Mouse (Mus musculus) forebrain, embryonic 10.5 days (tissue): ENCODE results near the gene Dlgap1. TPM values are rescaled to one million over a fixed set of nuclear protein-coding genes. Genes with fewer than 3 reads are reported as not detected.
A peak's percentile ranks its signal among the peaks of the same experiment; 100 is the strongest.

ENCODE experiments used
- DNase-seq: peaks from one replicate; pipeline ENCODE4 v3.0.0-alpha.2; 2017; ENCODE audit warnings: low spot score; ENCODE audit errors: extremely low spot score
- H3K27ac ChIP-seq: fragments of 300-500 bp; sonication (generic); 2 replicates; pipeline ENCODE4 v1.5.1; 2016; ENCODE audit warnings: mild to moderate bottlenecking
- H3K27me3 ChIP-seq: fragments of 300-500 bp; sonication (generic); 2 replicates; pipeline ENCODE4 v1.6.1; 2016; ENCODE audit warnings: mild to moderate bottlenecking; ENCODE audit not compliant: poor library complexity, severe bottlenecking
- H3K36me3 ChIP-seq: fragments of 300-500 bp; sonication (generic); replicated peaks from 2 replicates; pipeline ENCODE4 v1.6.1; 2016; ENCODE audit warnings: mild to moderate bottlenecking, moderate library complexity
- H3K4me1 ChIP-seq: fragments of 300-500 bp; sonication (generic); 2 replicates; pipeline ENCODE4 v1.6.1; 2016
- H3K4me3 ChIP-seq: fragments of 300-500 bp; sonication (generic); 2 replicates; pipeline ENCODE4 v1.5.1; 2016; ENCODE audit warnings: mild to moderate bottlenecking, moderate library complexity
- H3K9me3 ChIP-seq: fragments of 300-500 bp; sonication (generic); 2 replicates; pipeline ENCODE4 v1.6.1; 2016; ENCODE audit warnings: mild to moderate bottlenecking, moderate library complexity
- WGBS: fragments of 180-500 bp; shearing (Covaris S2); methylation state at CpG from one replicate; pipeline ENCODE4 v1.1.7; 2016; 5-methylcytosine and 5-hydroxymethylcytosine counted together
- polyA plus RNA-seq: library from polyadenylated mRNA; unstranded; fragments of >200 nt; fragmentation: Nextera tagmentation; extraction: Ambion mirVana; gene quantifications from 2 replicates; pipeline ENCODE4 v1.2.1, GENCODE M21; 2016

Gene Dlgap1
- polyA plus RNA-seq, 1 experiment from 2014 or later, result 0.82 TPM

- Histone ChIP-seq H3K36me3 (no peaks in the 10 kb centered on the region), H3K27ac (no peak overlapping the region), H3K4me1 (peaks cover 8% of the 10 kb centered on the region; the same call in 1 of the 2 replicates), H3K27me3 (no peaks in the 10 kb centered on the region), H3K9me3 (no peaks in the 10 kb centered on the region), H3K4me3 (no peak overlapping the region)
- DNase-seq, result no peak
- WGBS, result 82% methylated on average over 5 of the region's 5 CpGs
These were observed 468.4 kb downstream of the Dlgap1 start for GRCm38 (mm10) chr17:70437229-70437628.

DNA sequence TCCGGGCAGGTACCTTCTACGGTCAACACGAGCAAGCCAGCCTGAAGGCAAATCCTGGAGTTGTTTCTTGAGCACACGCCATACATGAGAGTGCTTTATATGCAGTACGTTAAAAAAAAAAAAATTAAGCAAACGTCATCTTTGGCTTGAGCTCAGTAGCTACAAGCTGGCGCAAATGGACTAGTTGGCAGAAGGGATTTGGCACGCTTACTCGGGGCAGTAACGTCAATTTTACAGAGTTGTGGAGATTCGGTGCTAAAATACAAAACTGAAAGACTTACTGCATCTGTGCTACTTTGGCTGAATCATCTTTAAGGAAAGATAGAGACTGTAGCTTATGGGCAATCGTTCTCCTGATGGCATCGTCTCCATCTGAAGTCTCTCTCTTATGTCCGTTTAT, 474.1 kb downstream of the Dlgap1 start:
- no peak overlapping the region for H3K27ac ChIP-seq
- H3K36me3 ChIP-seq, result no peaks in the 10 kb centered on the region
- no peaks in the 10 kb centered on the region for H3K9me3 ChIP-seq
- WGBS, result 96% methylated on average over 14 of the region's 14 CpGs
- H3K27me3 ChIP-seq, result no peaks in the 10 kb centered on the region
- DNase-seq, result no peak
- H3K4me1 ChIP-seq, result no peaks in the 10 kb centered on the region
- no peak overlapping the region for H3K4me3 ChIP-seq

- WGBS, result 89% methylated on average over 8 of the region's 8 CpGs
These were observed 477.6 kb downstream of the Dlgap1 start for GRCm38 (mm10) chr17:70446451-70446850.

GRCm38 (mm10) chr17:70455036-70455435, 486.2 kb downstream of the Dlgap1 start:
- H3K4me3 ChIP-seq, result no peak overlapping the region
- H3K4me1 ChIP-seq, result 0 out of 2 replicates have a peak, but pooled peaks cover 5% of the 10 kb centered on the region
- no peak overlapping the region for H3K27ac ChIP-seq
- no peak for DNase-seq
- no peaks in the 10 kb centered on the region for H3K27me3 ChIP-seq
- H3K36me3 ChIP-seq, result no peaks in the 10 kb centered on the region
- WGBS, result 89% methylated on average over 7 of the region's 7 CpGs
- H3K9me3 ChIP-seq, result no peaks in the 10 kb centered on the region

More at GRCm38 (mm10) chr17:70446451-70446850, 477.6 kb downstream of the Dlgap1 start:
- Histone ChIP-seq H3K36me3 (no peaks in the 10 kb centered on the region), H3K27me3 (no peaks in the 10 kb centered on the region), H3K9me3 (no peaks in the 10 kb centered on the region), H3K4me3 (no peak overlapping the region), H3K27ac (no peak overlapping the region), H3K4me1 (no peaks in the 10 kb centered on the region)
- no peak for DNase-seq

DNA sequence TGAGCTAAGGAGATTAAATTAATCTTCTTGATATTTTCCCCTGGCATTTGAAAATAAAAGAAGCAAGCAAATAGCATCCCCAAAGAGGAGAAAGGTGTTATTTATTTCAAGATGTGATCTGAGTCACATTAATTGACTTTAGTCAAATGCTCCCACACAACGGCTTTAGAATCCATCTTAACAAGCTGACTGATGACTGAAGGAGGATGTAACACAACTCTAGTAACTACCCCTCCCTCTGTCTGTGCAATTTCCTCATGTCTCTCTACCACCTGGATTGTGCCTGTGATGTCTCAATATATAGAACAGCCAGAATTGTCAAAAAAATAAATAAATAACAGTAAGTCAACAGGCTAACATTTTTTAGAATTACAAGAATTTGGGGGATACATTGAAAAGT, 488.2 kb downstream of the Dlgap1 start:
- no peak for DNase-seq
- no peak overlapping the region for H3K27ac ChIP-seq
- no peaks in the 10 kb centered on the region for H3K36me3 ChIP-seq
- 0 out of 2 replicates have a peak, but pooled peaks cover 5% of the 10 kb centered on the region for H3K4me1 ChIP-seq
- H3K27me3 ChIP-seq, result no peaks in the 10 kb centered on the region
- 93% methylated on average over 1 of the region's 1 CpGs for WGBS
- H3K4me3 ChIP-seq, result no peak overlapping the region
- H3K9me3 ChIP-seq, result no peaks in the 10 kb centered on the region

DNA sequence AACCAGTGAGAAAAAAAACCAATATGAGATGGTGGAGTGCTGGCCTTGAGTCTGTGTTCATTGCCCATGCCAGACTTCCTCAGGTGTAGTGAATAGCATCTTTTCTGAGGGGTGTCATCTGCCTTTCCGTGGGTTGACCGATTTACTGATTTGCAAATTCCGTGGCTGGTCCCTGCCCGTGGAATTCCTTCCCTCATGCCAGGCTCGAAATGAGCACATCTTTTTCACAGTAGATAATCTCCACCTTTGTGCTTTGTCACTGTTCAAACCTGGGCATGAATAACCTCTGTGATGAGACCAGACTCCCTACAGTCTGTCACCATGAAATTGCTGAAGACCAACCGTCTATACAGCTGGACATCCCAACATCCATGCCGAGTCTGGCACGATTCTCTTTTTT, 493.4 kb downstream of the Dlgap1 start:
- H3K36me3 ChIP-seq, result no peaks in the 10 kb centered on the region
- DNase-seq, result no peak
- peaks cover 9% of the 10 kb centered on the region for H3K4me1 ChIP-seq
- H3K27me3 ChIP-seq, result no peaks in the 10 kb centered on the region
- WGBS, result 91% methylated on average over 8 of the region's 8 CpGs
- H3K9me3 ChIP-seq, result no peaks in the 10 kb centered on the region
- no peak overlapping the region for H3K4me3 ChIP-seq
- H3K27ac ChIP-seq, result no peak overlapping the region

DNA sequence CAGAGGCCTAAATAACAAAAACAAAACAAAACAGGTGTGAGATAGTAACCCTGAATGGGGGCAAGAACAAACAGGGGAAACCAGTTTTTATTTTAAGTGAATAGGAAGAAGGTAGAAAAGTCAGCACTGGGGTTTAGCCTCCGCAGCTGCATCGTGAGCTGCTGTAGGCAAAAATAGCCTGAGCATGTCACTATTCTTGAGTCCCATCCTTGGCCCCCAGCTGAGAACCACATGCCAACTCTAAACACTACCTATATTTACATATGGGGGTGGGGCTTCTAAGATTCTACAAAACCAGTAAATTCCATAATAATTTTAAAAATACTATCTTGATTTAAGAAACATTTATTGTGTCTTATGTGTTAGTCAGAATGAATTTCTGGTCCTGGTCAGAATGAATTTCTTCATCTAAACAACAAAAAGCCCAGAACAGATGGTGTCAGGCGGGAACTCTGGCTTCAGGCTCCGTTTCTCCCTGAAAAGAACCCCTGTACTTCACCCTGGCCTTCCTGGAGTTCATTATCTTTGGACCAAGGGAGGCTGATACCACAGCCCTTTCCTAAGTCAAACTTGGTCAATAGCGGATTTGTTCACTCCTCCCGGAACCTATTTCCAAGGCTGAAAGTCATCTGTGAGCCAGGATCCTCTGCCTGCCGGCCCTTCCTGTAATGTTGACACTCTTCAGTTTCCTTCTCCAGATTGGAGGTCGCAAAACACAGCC, 494.1 kb downstream of the Dlgap1 start:
- H3K27me3 ChIP-seq, result no peaks in the 10 kb centered on the region
- no peak overlapping the region for H3K4me3 ChIP-seq
- H3K36me3 ChIP-seq, result no peaks in the 10 kb centered on the region
- H3K4me1 ChIP-seq, result peaks cover 9% of the 10 kb centered on the region
- H3K27ac ChIP-seq, result peak overlapping the region; percentile 3; the same call in 1 of the 2 replicates
- 73% methylated on average over 8 of the region's 8 CpGs for WGBS
- no peaks in the 10 kb centered on the region for H3K9me3 ChIP-seq
- no peak for DNase-seq

GRCm38 (mm10) chr17:70466413-70466812, 497.5 kb downstream of the Dlgap1 start:
- Histone ChIP-seq H3K36me3 (no peaks in the 10 kb centered on the region), H3K4me3 (no peak overlapping the region), H3K9me3 (no peaks in the 10 kb centered on the region), H3K27me3 (no peaks in the 10 kb centered on the region), H3K27ac (no peak overlapping the region), H3K4me1 (peaks cover 4% of the 10 kb centered on the region)
- 33% methylated on average over 4 of the region's 4 CpGs for WGBS
- no peak for DNase-seq

GRCm38 (mm10) chr17:70470970-70471371, 502.1 kb downstream of the Dlgap1 start:
- H3K4me1 ChIP-seq, result peaks cover 4% of the 10 kb centered on the region
- no peak overlapping the region for H3K4me3 ChIP-seq
- H3K9me3 ChIP-seq, result no peaks in the 10 kb centered on the region
- H3K36me3 ChIP-seq, result no peaks in the 10 kb centered on the region
- WGBS, result 82% methylated on average over 7 of the region's 7 CpGs
- no peak overlapping the region for H3K27ac ChIP-seq
- no peak for DNase-seq
- no peaks in the 10 kb centered on the region for H3K27me3 ChIP-seq

DNA sequence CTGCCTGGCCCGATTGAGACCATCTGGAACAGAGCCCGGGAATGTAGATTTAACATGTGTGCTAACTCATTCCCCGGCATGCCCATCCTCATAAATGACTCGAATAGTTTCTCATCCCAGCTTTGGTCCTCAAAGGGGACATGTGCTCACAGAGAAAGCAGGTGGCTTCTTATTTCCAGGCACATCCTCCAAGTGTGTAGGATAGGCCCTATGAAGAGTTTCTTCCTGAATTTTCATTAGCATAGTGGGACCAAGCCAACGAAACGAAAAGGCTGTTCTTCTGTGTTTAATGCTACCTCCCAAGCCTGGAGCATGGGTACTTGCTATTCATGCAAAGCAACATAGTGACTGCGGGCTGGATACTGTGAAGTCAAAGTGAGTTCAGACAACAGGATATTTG, 503.3 kb downstream of the Dlgap1 start:
- no peaks in the 10 kb centered on the region for H3K9me3 ChIP-seq
- no peaks in the 10 kb centered on the region for H3K4me1 ChIP-seq
- H3K27ac ChIP-seq, result no peak overlapping the region
- no peak for DNase-seq
- H3K27me3 ChIP-seq, result no peaks in the 10 kb centered on the region
- H3K4me3 ChIP-seq, result no peak overlapping the region
- WGBS, result 91% methylated on average over 7 of the region's 7 CpGs
- no peaks in the 10 kb centered on the region for H3K36me3 ChIP-seq

GRCm38 (mm10) chr17:70473871-70474270, 505.0 kb downstream of the Dlgap1 start:
- Histone ChIP-seq H3K4me1 (no peaks in the 10 kb centered on the region), H3K27ac (no peak overlapping the region), H3K27me3 (no peaks in the 10 kb centered on the region), H3K4me3 (no peak overlapping the region), H3K36me3 (no peaks in the 10 kb centered on the region), H3K9me3 (no peaks in the 10 kb centered on the region)
- no peak for DNase-seq
- WGBS, result 90% methylated on average over 4 of the region's 4 CpGs

- H3K9me3 ChIP-seq, result no peaks in the 10 kb centered on the region
- WGBS, result 91% methylated on average over 4 of the region's 4 CpGs
- DNase-seq, result no peak
- H3K27ac ChIP-seq, result no peak overlapping the region
- no peaks in the 10 kb centered on the region for H3K36me3 ChIP-seq
- H3K4me1 ChIP-seq, result no peaks in the 10 kb centered on the region
- no peaks in the 10 kb centered on the region for H3K27me3 ChIP-seq
- no peak overlapping the region for H3K4me3 ChIP-seq
These were observed 514.8 kb downstream of the Dlgap1 start for GRCm38 (mm10) chr17:70483716-70484115.

GRCm38 (mm10) chr17:70485668-70486067, 516.8 kb downstream of the Dlgap1 start:
- 92% methylated on average over 4 of the region's 4 CpGs for WGBS
- Histone ChIP-seq H3K36me3 (no peaks in the 10 kb centered on the region), H3K9me3 (no peaks in the 10 kb centered on the region), H3K27ac (no peak overlapping the region), H3K4me1 (no peaks in the 10 kb centered on the region), H3K27me3 (no peaks in the 10 kb centered on the region), H3K4me3 (no peak overlapping the region)
- no peak for DNase-seq
